Mouse (Mus musculus) intestine, embryonic 15.5 days (tissue): ENCODE measurements around the gene Lgals8. TPM values are rescaled to one million over a fixed set of nuclear protein-coding genes. Genes with fewer than 3 reads are reported as not detected.

Experiments
- ATAC-seq: fragments of 200-750 bp; cut with Nextera tagmentation; 2 replicates; pipeline ENCODE4 v1.8.0; 2017; ENCODE audit warnings: moderate TSS enrichment, moderate library complexity
- H3K27ac ChIP-seq: fragments of 300-500 bp; sonication (generic); 2 replicates; pipeline ENCODE4 v1.5.1; 2015; ENCODE audit warnings: mild to moderate bottlenecking, inconsistent platforms
- H3K27me3 ChIP-seq: fragments of 300-500 bp; sonication (generic); replicated peaks from 2 replicates; pipeline ENCODE4 v1.6.1; 2015; ENCODE audit warnings: inconsistent platforms
- H3K36me3 ChIP-seq: fragments of 300-500 bp; sonication (generic); 2 replicates; pipeline ENCODE4 v1.6.1; 2015; ENCODE audit warnings: inconsistent platforms
- H3K4me1 ChIP-seq: fragments of 300-500 bp; sonication (generic); replicated peaks from 2 replicates; pipeline ENCODE4 v1.6.1; 2015; ENCODE audit warnings: inconsistent platforms
- H3K4me2 ChIP-seq: fragments of 300-500 bp; sonication (generic); replicated peaks from 2 replicates; pipeline ENCODE4 v1.6.1; 2015; ENCODE audit warnings: mild to moderate bottlenecking, inconsistent platforms
- H3K4me3 ChIP-seq: fragments of 300-500 bp; sonication (generic); replicated peaks from 2 replicates; pipeline ENCODE4 v1.5.1; 2015; ENCODE audit warnings: inconsistent platforms
- H3K9ac ChIP-seq: fragments of 300-500 bp; sonication (generic); 2 replicates; pipeline ENCODE4 v1.6.1; 2015; ENCODE audit warnings: inconsistent platforms
- H3K9me3 ChIP-seq: fragments of 300-500 bp; sonication (generic); 2 replicates; pipeline ENCODE4 v1.6.1; 2016; ENCODE audit warnings: inconsistent platforms
- WGBS: fragments of 180-500 bp; shearing (Covaris S2); methylation state at CpG from one replicate; pipeline ENCODE4 v1.1.7; 2015; 5-methylcytosine and 5-hydroxymethylcytosine counted together
- polyA plus RNA-seq: library from polyadenylated mRNA; unstranded; fragments of >200 nt; fragmentation: Nextera tagmentation; extraction: Ambion mirVana; gene quantifications from 2 replicates; pipeline ENCODE4 v1.2.1, GENCODE M21; 2015

Gene Lgals8
- polyA plus RNA-seq: 30.5 and 36.0 TPM in 2 replicates

GRCm38 (mm10) chr13:12464844-12465243 is at the start of gene Lgals8:
Lgals8 (minus strand) TSS chr13:12464944.
- no peak within 1 kb of the TSS for H3K4me2 ChIP-seq
- H3K27ac ChIP-seq: no peak within 1 kb of the TSS
- ATAC-seq: no peak
- H3K4me3 ChIP-seq: no peak within 1 kb of the TSS
- H3K9ac ChIP-seq: no peak within 1 kb of the TSS
- H3K27me3 ChIP-seq: no peaks in the 10 kb centered on the region
- 84% methylated on average over 1 of the region's 1 CpGs for WGBS
- H3K36me3 ChIP-seq: 0 out of 2 replicates have a peak, but pooled peaks cover 1% of the 10 kb centered on the region
- no peaks in the 10 kb centered on the region for H3K9me3 ChIP-seq
- H3K4me1 ChIP-seq: no peaks in the 10 kb centered on the region

GRCm38 (mm10) chr13:12511189-12511965 is 46.6 kb upstream of the Lgals8 start:
- Histone ChIP-seq H3K9ac (no peak overlapping the region), H3K9me3 (no peaks in the 10 kb centered on the region), H3K27ac (no peak overlapping the region), H3K4me3 (no peak overlapping the region), H3K4me2 (no peak overlapping the region), H3K4me1 (no peaks in the 10 kb centered on the region), H3K36me3 (no peaks in the 10 kb centered on the region), H3K27me3 (no peaks in the 10 kb centered on the region)
- peak; percentile 58; the same call in 1 of the 2 replicates for ATAC-seq
- 61% methylated on average over 9 of the region's 9 CpGs for WGBS

GRCm38 (mm10) chr13:12510032-12510431 is 45.3 kb upstream of the Lgals8 start:
- Histone ChIP-seq H3K4me3 (no peak overlapping the region), H3K9ac (no peak overlapping the region), H3K9me3 (no peaks in the 10 kb centered on the region), H3K27ac (no peak overlapping the region), H3K4me1 (no peaks in the 10 kb centered on the region), H3K4me2 (no peak overlapping the region), H3K36me3 (no peaks in the 10 kb centered on the region), H3K27me3 (no peaks in the 10 kb centered on the region)
- no peak; the same call in 1 of the 2 replicates for ATAC-seq
- WGBS: 76% methylated on average over 6 of the region's 6 CpGs

GRCm38 (mm10) chr13:12507426-12507825 is 42.7 kb upstream of the Lgals8 start:
- no peak for ATAC-seq
- 0 out of 2 replicates have a peak, but pooled peaks cover 2% of the 10 kb centered on the region for H3K4me1 ChIP-seq
- 88% methylated on average over 6 of the region's 6 CpGs for WGBS

GRCm38 (mm10) chr13:12505359-12505758 is 40.6 kb upstream of the Lgals8 start:
- Histone ChIP-seq H3K9ac (no peak overlapping the region), H3K4me3 (no peak overlapping the region), H3K9me3 (no peaks in the 10 kb centered on the region), H3K4me1 (0 out of 2 replicates have a peak, but pooled peaks cover 2% of the 10 kb centered on the region), H3K27me3 (no peaks in the 10 kb centered on the region), H3K36me3 (no peaks in the 10 kb centered on the region), H3K27ac (no peak overlapping the region), H3K4me2 (no peak overlapping the region)
- ATAC-seq: 0 out of 2 replicates have a peak, but pooled peaks have one; percentile 36
- 74% methylated on average over 3 of the region's 3 CpGs for WGBS

More at GRCm38 (mm10) chr13:12507426-12507825, 42.7 kb upstream of the Lgals8 start:
- Histone ChIP-seq H3K4me2 (no peak overlapping the region), H3K4me3 (no peak overlapping the region), H3K27me3 (no peaks in the 10 kb centered on the region), H3K27ac (no peak overlapping the region), H3K9me3 (no peaks in the 10 kb centered on the region), H3K9ac (no peak overlapping the region), H3K36me3 (no peaks in the 10 kb centered on the region)

- Histone ChIP-seq H3K9me3 (no peaks in the 10 kb centered on the region), H3K4me3 (no peak overlapping the region), H3K27ac (no peak overlapping the region), H3K4me1 (0 out of 2 replicates have a peak, but pooled peaks cover 2% of the 10 kb centered on the region), H3K36me3 (no peaks in the 10 kb centered on the region), H3K4me2 (no peak overlapping the region), H3K9ac (no peak overlapping the region), H3K27me3 (no peaks in the 10 kb centered on the region)
- WGBS: 56% methylated on average over 11 of the region's 11 CpGs
- no peak for ATAC-seq
Measured at GRCm38 (mm10) chr13:12503238-12503751, 38.6 kb upstream of the Lgals8 start.

- Histone ChIP-seq H3K9ac (no peak overlapping the region), H3K9me3 (no peaks in the 10 kb centered on the region), H3K4me1 (0 out of 2 replicates have a peak, but pooled peaks cover 2% of the 10 kb centered on the region), H3K4me2 (no peak overlapping the region), H3K27ac (no peak overlapping the region), H3K36me3 (no peaks in the 10 kb centered on the region), H3K4me3 (no peak overlapping the region), H3K27me3 (no peaks in the 10 kb centered on the region)
- no peak for ATAC-seq
- 41% methylated on average over 4 of the region's 4 CpGs for WGBS
Measured at GRCm38 (mm10) chr13:12502665-12503237, 38.0 kb upstream of the Lgals8 start.

- H3K27me3 ChIP-seq: no peaks in the 10 kb centered on the region
- ATAC-seq: no peak
- no peak overlapping the region for H3K9ac ChIP-seq
- WGBS: 92% methylated on average over 7 of the region's 7 CpGs
- no peak overlapping the region for H3K27ac ChIP-seq
- no peaks in the 10 kb centered on the region for H3K36me3 ChIP-seq
- 0 out of 2 replicates have a peak, but pooled peaks cover 2% of the 10 kb centered on the region for H3K4me1 ChIP-seq
- no peaks in the 10 kb centered on the region for H3K9me3 ChIP-seq
- H3K4me3 ChIP-seq: no peak overlapping the region
- no peak overlapping the region for H3K4me2 ChIP-seq
Measured at GRCm38 (mm10) chr13:12499107-12499506, 34.4 kb upstream of the Lgals8 start.

GRCm38 (mm10) chr13:12497809-12498208 is 33.1 kb upstream of the Lgals8 start:
- no peak for ATAC-seq

GRCm38 (mm10) chr13:12494750-12495149 is 30.0 kb upstream of the Lgals8 start:
- Histone ChIP-seq H3K27ac (no peak overlapping the region), H3K9me3 (no peaks in the 10 kb centered on the region), H3K27me3 (no peaks in the 10 kb centered on the region), H3K4me3 (no peak overlapping the region), H3K9ac (no peak overlapping the region), H3K4me1 (no peaks in the 10 kb centered on the region), H3K4me2 (no peak overlapping the region), H3K36me3 (no peaks in the 10 kb centered on the region)
- no peak for ATAC-seq
- 84% methylated on average over 9 of the region's 9 CpGs for whole genome bisulfite sequencing

More at GRCm38 (mm10) chr13:12497809-12498208, 33.1 kb upstream of the Lgals8 start:
- H3K4me2 ChIP-seq: no peak overlapping the region
- no peaks in the 10 kb centered on the region for H3K9me3 ChIP-seq
- WGBS: 49% methylated on average over 8 of the region's 8 CpGs
- H3K27me3 ChIP-seq: no peaks in the 10 kb centered on the region
- no peak overlapping the region for H3K9ac ChIP-seq
- H3K36me3 ChIP-seq: no peaks in the 10 kb centered on the region
- H3K4me1 ChIP-seq: no peaks in the 10 kb centered on the region
- no peak overlapping the region for H3K27ac ChIP-seq
- no peak overlapping the region for H3K4me3 ChIP-seq

- no peak for ATAC-seq
- H3K4me2 ChIP-seq: no peak overlapping the region
- no peaks in the 10 kb centered on the region for H3K4me1 ChIP-seq
- 90% methylated on average over 3 of the region's 3 CpGs for WGBS
- H3K9ac ChIP-seq: no peak overlapping the region
- no peaks in the 10 kb centered on the region for H3K36me3 ChIP-seq
- no peak overlapping the region for H3K4me3 ChIP-seq
- no peaks in the 10 kb centered on the region for H3K27me3 ChIP-seq
- no peaks in the 10 kb centered on the region for H3K9me3 ChIP-seq
- H3K27ac ChIP-seq: no peak overlapping the region
Measured at GRCm38 (mm10) chr13:12492515-12492914, 27.8 kb upstream of the Lgals8 start.

GRCm38 (mm10) chr13:12485640-12486039 is 20.9 kb upstream of the Lgals8 start:
- Histone ChIP-seq H3K9ac (no peak overlapping the region), H3K4me1 (no peaks in the 10 kb centered on the region), H3K9me3 (no peaks in the 10 kb centered on the region), H3K4me2 (no peak overlapping the region), H3K36me3 (no peaks in the 10 kb centered on the region), H3K27me3 (no peaks in the 10 kb centered on the region), H3K27ac (no peak overlapping the region), H3K4me3 (no peak overlapping the region)
- no peak for ATAC-seq
- 74% methylated on average over 7 of the region's 7 CpGs for WGBS
